Mouse (Mus musculus) retina, postnatal 1 day (tissue): Measurements from ENCODE around the gene Ptpn3.
"Not testable (repeated sequence)": the region's sequence is repeated elsewhere in the genome, so short reads cannot be mapped to it uniquely, and the experiment has no call there.

ENCODE experiments used
- DNase-seq: peaks from one replicate; pipeline ENCODE4 v3.0.0-alpha.2; 2012

Ptpn3 gene

GRCm38 (mm10) chr4:57299308-57299700 lies 2.3 kb downstream of the Ptpn3 start:
- peak; percentile 47 for DNase-seq

GRCm38 (mm10) chr4:57298181-57298580 lies 3.5 kb downstream of the Ptpn3 start:
- DNase-seq = no peak

GRCm38 (mm10) chr4:57294971-57295656 lies 6.5 kb downstream of the Ptpn3 start:
- peak; percentile 23 for DNase-seq

- DNase-seq = no peak
Observed at GRCm38 (mm10) chr4:57292670-57293069, 9.0 kb downstream of the Ptpn3 start.

GRCm38 (mm10) chr4:57290049-57290448 lies 11.6 kb downstream of the Ptpn3 start:
- no peak for DNase-seq

GRCm38 (mm10) chr4:57287808-57288207 lies 13.8 kb downstream of the Ptpn3 start:
- DNase-seq = no peak

- DNase-seq = no peak
Observed at GRCm38 (mm10) chr4:57285251-57285650, 16.4 kb downstream of the Ptpn3 start.

- no peak for DNase-seq
Observed at GRCm38 (mm10) chr4:57283189-57283588, 18.4 kb downstream of the Ptpn3 start.

- no peak for DNase-seq
Observed at GRCm38 (mm10) chr4:57282630-57283029, 19.0 kb downstream of the Ptpn3 start.

- no peak for DNase-seq
Observed at GRCm38 (mm10) chr4:57282179-57282578, 19.5 kb downstream of the Ptpn3 start.

GRCm38 (mm10) chr4:57280888-57281287 lies 20.7 kb downstream of the Ptpn3 start:
- DNase-seq = no peak

GRCm38 (mm10) chr4:57279229-57279628 lies 22.4 kb downstream of the Ptpn3 start:
- DNase-seq = no peak

- no peak for DNase-seq
Observed at GRCm38 (mm10) chr4:57278812-57279211, 22.8 kb downstream of the Ptpn3 start.

- DNase-seq = no peak
Observed at GRCm38 (mm10) chr4:57277671-57278070, 24.0 kb downstream of the Ptpn3 start.

GRCm38 (mm10) chr4:57275116-57275743 lies 26.4 kb downstream of the Ptpn3 start:
- DNase-seq = peak; percentile 80

- DNase-seq = peak; percentile 46
Observed at GRCm38 (mm10) chr4:57273532-57274502, 27.8 kb downstream of the Ptpn3 start.

- no peak for DNase-seq
Observed at GRCm38 (mm10) chr4:57270991-57271390, 30.6 kb downstream of the Ptpn3 start.

- DNase-seq = not testable (repeated sequence)
Observed at GRCm38 (mm10) chr4:57270489-57270888, 31.1 kb downstream of the Ptpn3 start.

GRCm38 (mm10) chr4:57269344-57269743 lies 32.3 kb downstream of the Ptpn3 start:
- no peak for DNase-seq

- DNase-seq = no peak
Observed at GRCm38 (mm10) chr4:57268330-57268729, 33.3 kb downstream of the Ptpn3 start.

- no peak for DNase-seq
Observed at GRCm38 (mm10) chr4:57266389-57266788, 35.2 kb downstream of the Ptpn3 start.

- DNase-seq = no peak
Observed at GRCm38 (mm10) chr4:57263695-57264094, 37.9 kb downstream of the Ptpn3 start.

- peak; percentile 42 for DNase-seq
Observed at GRCm38 (mm10) chr4:57263061-57263685, 38.5 kb downstream of the Ptpn3 start.
